Mouse (Mus musculus) heart, embryonic 12.5 days (tissue): ENCODE results near the gene Gfer. TPM values are rescaled to one million over a fixed set of nuclear protein-coding genes. Genes with fewer than 3 reads are reported as not detected.
"Not testable (repeated sequence)": the region's sequence is repeated elsewhere in the genome, so short reads cannot be mapped to it uniquely, and the experiment has no call there.

ENCODE experiments used
- ATAC-seq: fragments of 200-750 bp; cut with Nextera tagmentation; 2 replicates; pipeline ENCODE4 v1.8.0; 2017; ENCODE audit warnings: moderate TSS enrichment, moderate library complexity; ENCODE audit not compliant: insufficient number of reproducible peaks, low FRiP score
- H3K27ac ChIP-seq: fragments of 300-500 bp; sonication (generic); 2 replicates; pipeline ENCODE4 v1.5.1; 2016; ENCODE audit warnings: mild to moderate bottlenecking, moderate library complexity; ENCODE audit not compliant: poor library complexity, severe bottlenecking
- H3K27me3 ChIP-seq: fragments of 300-500 bp; sonication (generic); replicated peaks from 2 replicates; pipeline ENCODE4 v1.6.1; 2016; ENCODE audit warnings: mild to moderate bottlenecking, moderate library complexity
- H3K36me3 ChIP-seq: fragments of 300-500 bp; sonication (generic); 2 replicates; pipeline ENCODE4 v1.6.1; 2016; ENCODE audit warnings: mild to moderate bottlenecking, moderate library complexity
- H3K4me1 ChIP-seq: fragments of 300-500 bp; sonication (generic); replicated peaks from 2 replicates; pipeline ENCODE4 v1.6.1; 2016; ENCODE audit warnings: mild to moderate bottlenecking
- H3K4me2 ChIP-seq: fragments of 300-500 bp; sonication (generic); 2 replicates; pipeline ENCODE4 v1.6.1; 2016; ENCODE audit warnings: mild to moderate bottlenecking, moderate library complexity
- H3K4me3 ChIP-seq: fragments of 300-500 bp; sonication (generic); 2 replicates; pipeline ENCODE4 v1.5.1; 2016; ENCODE audit warnings: mild to moderate bottlenecking
- H3K9ac ChIP-seq: fragments of 300-500 bp; sonication (generic); 2 replicates; pipeline ENCODE4 v1.6.1; 2016; ENCODE audit warnings: mild to moderate bottlenecking, moderate library complexity
- H3K9me3 ChIP-seq: fragments of 300-500 bp; sonication (generic); replicated peaks from 2 replicates; pipeline ENCODE4 v1.6.1; 2016; ENCODE audit warnings: mild to moderate bottlenecking, moderate library complexity
- WGBS: fragments of 180-500 bp; shearing (Covaris S2); methylation state at CpG from one replicate; pipeline ENCODE4 v1.1.7; 2016; 5-methylcytosine and 5-hydroxymethylcytosine counted together
- polyA plus RNA-seq: library from polyadenylated mRNA; unstranded; fragments of >200 nt; fragmentation: Nextera tagmentation; extraction: Ambion mirVana; gene quantifications from 2 replicates; pipeline ENCODE4 v1.2.1, GENCODE M21; 2016

Gfer gene
- polyA plus RNA-seq, 1 experiment from 2014 or later, result 37.8 TPM

DNA sequence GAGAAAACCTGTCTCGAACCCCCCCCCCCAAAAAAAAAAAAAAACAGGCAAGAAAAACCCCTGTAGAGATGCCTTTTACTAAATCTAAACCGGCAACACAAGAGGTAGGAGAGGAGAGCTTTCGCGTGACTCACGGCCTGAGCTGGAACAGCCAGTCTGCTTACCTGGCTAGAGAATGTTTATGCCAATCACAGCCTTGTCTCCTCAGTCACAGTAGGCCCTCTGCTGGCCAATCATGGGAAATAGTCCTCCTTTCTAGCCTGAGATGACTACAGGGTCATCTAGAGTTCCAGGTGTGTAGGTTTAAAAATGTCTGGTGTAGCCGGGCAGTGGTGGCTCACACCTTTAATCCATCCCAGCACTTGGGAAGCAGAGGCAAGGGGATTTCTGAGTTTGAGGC lies 28.5 kb downstream of the Gfer start:
- Histone ChIP-seq H3K4me2 (no peak overlapping the region), H3K4me3 (no peak overlapping the region), H3K9ac (no peak overlapping the region), H3K36me3 (no peaks in the 10 kb centered on the region), H3K27me3 (peaks cover 10% of the 10 kb centered on the region; the same call in 1 of the 2 replicates), H3K9me3 (no peaks in the 10 kb centered on the region), H3K27ac (no peak overlapping the region), H3K4me1 (peaks cover 29% of the 10 kb centered on the region)
- no peak for ATAC-seq
- WGBS, result 21% methylated on average over 6 of the region's 6 CpGs

GRCm38 (mm10) chr17:24667011-24667410 lies 28.9 kb downstream of the Gfer start:
- H3K36me3 ChIP-seq, H3K27ac ChIP-seq, H3K4me3 ChIP-seq, ATAC-seq, H3K4me2 ChIP-seq, H3K9ac ChIP-seq, H3K9me3 ChIP-seq: not testable (repeated sequence)
- Histone ChIP-seq H3K4me1 (peaks cover 25% of the 10 kb centered on the region), H3K27me3 (peaks cover 14% of the 10 kb centered on the region; the same call in 1 of the 2 replicates)
- 50% methylated on average over 7 of the region's 7 CpGs for WGBS

GRCm38 (mm10) chr17:24658017-24658758 lies 37.8 kb downstream of the Gfer start, which contains the start of gene Npw:
Gene Npw (minus strand): TSS chr17:24658457.
- H3K27me3 ChIP-seq, result peaks cover 67% of the 10 kb centered on the region
- H3K4me2 ChIP-seq, result peak within 1 kb of the TSS; percentile 77
- no peak within 1 kb of the TSS for H3K27ac ChIP-seq
- no peaks in the 10 kb centered on the region for H3K9me3 ChIP-seq
- H3K4me3 ChIP-seq, result peak within 1 kb of the TSS; percentile 44
- no peaks in the 10 kb centered on the region for H3K36me3 ChIP-seq
- H3K9ac ChIP-seq, result peak within 1 kb of the TSS; percentile 8
- 2% methylated on average over 47 of the region's 47 CpGs for WGBS
- H3K4me1 ChIP-seq, result peaks cover 19% of the 10 kb centered on the region
- ATAC-seq, result peak; percentile 54; the same call in 1 of the 2 replicates

DNA sequence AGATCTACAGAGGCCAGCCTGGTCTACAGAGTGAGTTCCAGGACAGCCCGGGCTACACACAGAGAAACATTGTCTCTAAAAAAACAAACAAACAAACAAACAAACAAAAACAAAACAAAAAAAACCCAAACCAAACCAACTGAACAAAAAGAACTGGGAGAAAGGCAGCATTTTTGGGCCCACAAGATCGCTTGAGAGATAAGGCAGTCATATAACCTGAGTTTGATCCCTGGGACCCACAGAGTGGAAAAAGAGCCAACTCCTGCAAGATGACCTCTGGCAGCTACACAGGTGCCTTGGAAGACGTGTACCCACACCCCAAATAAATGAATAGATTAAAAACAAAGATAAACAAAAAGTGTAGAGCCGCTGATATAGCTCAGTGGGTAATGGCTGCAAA lies 41.0 kb downstream of the Gfer start:
- Histone ChIP-seq H3K27ac (no peak overlapping the region), H3K36me3 (no peaks in the 10 kb centered on the region), H3K9me3 (no peaks in the 10 kb centered on the region), H3K4me1 (peaks cover 25% of the 10 kb centered on the region), H3K27me3 (peaks cover 64% of the 10 kb centered on the region), H3K4me2 (no peak overlapping the region), H3K9ac (no peak overlapping the region), H3K4me3 (no peak overlapping the region)
- WGBS, result 68% methylated on average over 4 of the region's 4 CpGs
- no peak for ATAC-seq

GRCm38 (mm10) chr17:24653967-24654710 lies 41.8 kb downstream of the Gfer start:
- Histone ChIP-seq H3K9ac (peak overlapping the region; percentile 44; the same call in 1 of the 2 replicates), H3K9me3 (no peaks in the 10 kb centered on the region), H3K4me2 (peak overlapping the region; percentile 65), H3K4me1 (peaks cover 34% of the 10 kb centered on the region), H3K36me3 (no peaks in the 10 kb centered on the region), H3K4me3 (peak overlapping the region; percentile 34), H3K27ac (no peak overlapping the region), H3K27me3 (peaks cover 58% of the 10 kb centered on the region)
- ATAC-seq, result 0 out of 2 replicates have a peak, but pooled peaks have one; percentile 23
- 4% methylated on average over 19 of the region's 19 CpGs for WGBS

DNA sequence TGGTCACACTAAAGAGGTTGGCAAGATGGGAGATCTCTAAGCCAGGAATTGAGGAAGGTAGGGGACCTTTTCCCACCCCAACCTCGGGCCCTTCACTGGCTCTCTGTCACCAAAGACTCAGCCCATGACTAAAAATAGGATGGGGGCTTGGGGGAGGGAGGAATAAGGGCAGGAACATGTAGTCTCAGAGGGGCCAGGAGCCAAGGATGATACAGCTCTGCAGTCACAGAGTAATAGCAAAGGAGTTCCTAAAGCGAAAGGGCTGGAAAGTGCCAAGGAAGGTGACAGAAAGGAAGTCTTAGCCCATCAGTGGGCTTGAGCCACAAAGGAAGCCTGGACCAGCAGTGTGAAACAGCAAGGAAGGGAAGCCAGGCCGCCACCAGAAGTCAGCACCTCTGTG lies 44.1 kb downstream of the Gfer start:
- no peaks in the 10 kb centered on the region for H3K9me3 ChIP-seq
- H3K4me1 ChIP-seq, result peaks cover 40% of the 10 kb centered on the region
- WGBS, result 54% methylated on average over 3 of the region's 3 CpGs
- H3K27me3 ChIP-seq, result peaks cover 58% of the 10 kb centered on the region
- no peak overlapping the region for H3K4me3 ChIP-seq
- no peaks in the 10 kb centered on the region for H3K36me3 ChIP-seq
- ATAC-seq, result no peak
- no peak overlapping the region for H3K27ac ChIP-seq
- no peak overlapping the region for H3K4me2 ChIP-seq
- H3K9ac ChIP-seq, result peak overlapping the region; percentile 39; the same call in 1 of the 2 replicates

- peak overlapping the region; percentile 96 for H3K4me2 ChIP-seq
- ATAC-seq, result no peak
- no peak overlapping the region for H3K27ac ChIP-seq
- H3K27me3 ChIP-seq, result peaks cover 49% of the 10 kb centered on the region
- no peak overlapping the region for H3K4me3 ChIP-seq
- peaks cover 46% of the 10 kb centered on the region for H3K4me1 ChIP-seq
- 0 out of 2 replicates have a peak overlapping the region, but pooled peaks have one; percentile 84 for H3K9ac ChIP-seq
- H3K9me3 ChIP-seq, result no peaks in the 10 kb centered on the region
- WGBS, result 78% methylated on average over 4 of the region's 4 CpGs
- no peaks in the 10 kb centered on the region for H3K36me3 ChIP-seq
Observed at GRCm38 (mm10) chr17:24650766-24651165, 45.2 kb downstream of the Gfer start.

DNA sequence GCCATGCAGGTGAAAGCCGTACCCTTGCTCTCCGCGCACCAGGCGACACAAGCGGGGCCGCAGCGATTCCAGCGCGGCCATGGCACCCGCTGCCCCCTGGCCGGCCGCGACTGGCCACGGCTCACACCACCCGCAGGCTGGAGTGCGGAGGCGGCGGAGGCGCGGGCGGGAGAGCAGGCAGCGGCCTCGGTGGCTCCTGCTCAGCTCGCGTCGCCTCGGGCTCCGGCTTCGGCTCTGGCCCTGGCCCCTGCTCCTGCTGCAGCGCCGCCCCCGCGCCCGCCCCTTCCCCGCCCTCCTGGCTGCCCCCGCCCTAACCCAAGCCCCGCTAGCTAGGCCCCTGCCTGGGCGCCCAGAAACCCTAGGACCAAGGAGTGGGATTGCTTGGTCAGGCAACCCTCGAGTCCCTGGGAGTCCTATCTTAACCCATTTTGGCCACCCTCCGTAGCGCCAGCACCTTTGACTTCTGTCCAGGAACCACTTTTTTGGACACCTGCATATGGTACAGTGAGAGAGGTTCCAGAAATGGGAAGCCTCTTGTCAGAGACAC lies 45.8 kb downstream of the Gfer start, which contains the start of gene Slc9a3r2:
Gene Slc9a3r2, minus strand, starts transcription at position 258 of the 547 bp plus-strand sequence.
- Histone ChIP-seq H3K27me3 (peaks cover 47% of the 10 kb centered on the region), H3K9ac (peak within 1 kb of the TSS; percentile 84), H3K4me2 (peak within 1 kb of the TSS; percentile 96), H3K27ac (peak within 1 kb of the TSS; percentile 68), H3K4me3 (peak within 1 kb of the TSS; percentile 77), H3K4me1 (peaks cover 52% of the 10 kb centered on the region), H3K36me3 (no peaks in the 10 kb centered on the region), H3K9me3 (no peaks in the 10 kb centered on the region)
- under 1% methylated on average over 35 of the region's 41 CpGs for WGBS
- peak; percentile 76 for ATAC-seq

- Histone ChIP-seq H3K27ac (peak overlapping the region; percentile 68), H3K27me3 (peaks cover 45% of the 10 kb centered on the region), H3K9me3 (no peaks in the 10 kb centered on the region), H3K36me3 (no peaks in the 10 kb centered on the region), H3K4me2 (peak overlapping the region; percentile 96), H3K9ac (peak overlapping the region; percentile 84), H3K4me1 (peaks cover 58% of the 10 kb centered on the region), H3K4me3 (peak overlapping the region; percentile 77)
- ATAC-seq, result peak; percentile 27
- under 1% methylated on average over 33 of the region's 35 CpGs for WGBS
Observed at GRCm38 (mm10) chr17:24649581-24650069, 46.3 kb downstream of the Gfer start.

DNA sequence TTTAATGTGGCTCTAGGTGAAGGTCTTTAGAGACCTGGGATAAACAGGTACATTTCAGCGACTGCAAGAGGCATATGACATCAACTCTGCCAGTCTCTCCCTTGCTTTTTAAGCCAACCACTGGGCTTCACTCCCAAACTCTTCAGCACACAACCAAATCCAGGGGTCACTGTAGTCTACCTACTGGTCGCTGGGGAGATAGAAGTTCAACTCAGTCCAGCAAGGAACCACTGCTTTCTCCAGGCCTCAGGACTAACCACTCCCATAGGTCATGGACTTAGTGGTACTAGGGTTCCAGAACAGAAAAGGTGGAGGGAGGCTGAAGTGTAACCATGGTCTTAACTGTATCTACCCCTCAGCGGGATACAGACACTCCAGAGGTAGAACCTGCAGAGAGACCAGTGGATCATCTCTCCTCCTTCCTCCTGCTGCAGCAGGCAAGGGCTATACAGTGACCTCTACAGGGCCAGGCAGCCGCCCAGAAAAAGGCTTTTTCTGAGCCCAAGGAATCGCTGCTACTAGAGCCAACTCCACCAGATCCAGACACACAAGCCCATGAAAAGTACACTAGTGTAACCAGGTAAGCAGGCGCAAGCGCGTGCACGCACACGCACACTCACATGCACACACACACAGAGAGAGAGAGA lies 47.1 kb downstream of the Gfer start:
- H3K27me3 ChIP-seq, result peaks cover 45% of the 10 kb centered on the region
- no peaks in the 10 kb centered on the region for H3K36me3 ChIP-seq
- peak overlapping the region; percentile 84 for H3K9ac ChIP-seq
- H3K27ac ChIP-seq, result 0 out of 2 replicates have a peak overlapping the region, but pooled peaks have one; percentile 68
- 69% methylated on average over 10 of the region's 10 CpGs for WGBS
- H3K4me2 ChIP-seq, result peak overlapping the region; percentile 96
- no peaks in the 10 kb centered on the region for H3K9me3 ChIP-seq
- peak overlapping the region; percentile 77 for H3K4me3 ChIP-seq
- peaks cover 65% of the 10 kb centered on the region for H3K4me1 ChIP-seq
- no peak for ATAC-seq
